Mouse (Mus musculus): ENCODE measurements around the gene Sec63.
A peak's percentile ranks its signal among the peaks of the same experiment; 100 is the strongest.

The Sec63 gene

DNA sequence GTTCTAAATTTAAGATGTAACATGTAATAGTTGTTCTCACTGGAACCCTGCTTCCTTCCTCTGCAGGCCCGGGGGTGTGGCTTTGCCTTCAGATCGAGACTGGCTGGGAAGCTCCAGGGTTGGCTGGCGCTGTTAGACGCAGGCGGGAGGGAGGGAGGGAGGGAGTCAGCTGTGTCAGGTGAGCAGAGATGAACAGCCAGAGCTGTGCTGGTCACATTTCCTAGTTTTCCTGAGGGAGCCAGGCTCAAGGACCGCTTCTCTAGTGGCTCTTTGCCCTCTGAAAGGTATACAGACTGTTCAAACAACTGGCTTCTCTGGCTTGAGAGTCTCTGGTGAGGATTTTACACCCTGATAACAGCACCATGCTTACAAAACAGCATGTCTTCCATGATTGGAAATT lies 69.1 kb downstream of the Sec63 start:
- DNase-seq, result no peak

DNA sequence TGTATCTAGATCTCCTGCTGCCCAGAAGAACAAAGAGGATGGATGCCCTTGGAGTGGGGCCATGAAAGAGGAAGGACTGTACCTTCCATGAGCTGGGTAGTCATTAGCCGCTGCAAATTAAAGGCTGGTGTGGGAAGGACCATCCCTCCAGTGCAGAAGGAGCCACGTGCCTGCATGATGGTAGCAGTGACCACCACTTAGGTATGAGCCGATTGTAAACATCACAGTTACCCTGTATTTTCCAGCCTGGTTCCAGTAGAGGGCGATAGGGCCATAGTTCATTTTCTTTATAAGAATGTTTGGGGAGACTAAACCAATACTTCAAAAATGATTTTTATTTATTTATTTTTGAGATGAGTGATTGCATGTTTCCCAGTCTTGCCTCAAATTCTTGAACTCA lies 71.4 kb downstream of the Sec63 start:
- DNase-seq, result no peak

DNA sequence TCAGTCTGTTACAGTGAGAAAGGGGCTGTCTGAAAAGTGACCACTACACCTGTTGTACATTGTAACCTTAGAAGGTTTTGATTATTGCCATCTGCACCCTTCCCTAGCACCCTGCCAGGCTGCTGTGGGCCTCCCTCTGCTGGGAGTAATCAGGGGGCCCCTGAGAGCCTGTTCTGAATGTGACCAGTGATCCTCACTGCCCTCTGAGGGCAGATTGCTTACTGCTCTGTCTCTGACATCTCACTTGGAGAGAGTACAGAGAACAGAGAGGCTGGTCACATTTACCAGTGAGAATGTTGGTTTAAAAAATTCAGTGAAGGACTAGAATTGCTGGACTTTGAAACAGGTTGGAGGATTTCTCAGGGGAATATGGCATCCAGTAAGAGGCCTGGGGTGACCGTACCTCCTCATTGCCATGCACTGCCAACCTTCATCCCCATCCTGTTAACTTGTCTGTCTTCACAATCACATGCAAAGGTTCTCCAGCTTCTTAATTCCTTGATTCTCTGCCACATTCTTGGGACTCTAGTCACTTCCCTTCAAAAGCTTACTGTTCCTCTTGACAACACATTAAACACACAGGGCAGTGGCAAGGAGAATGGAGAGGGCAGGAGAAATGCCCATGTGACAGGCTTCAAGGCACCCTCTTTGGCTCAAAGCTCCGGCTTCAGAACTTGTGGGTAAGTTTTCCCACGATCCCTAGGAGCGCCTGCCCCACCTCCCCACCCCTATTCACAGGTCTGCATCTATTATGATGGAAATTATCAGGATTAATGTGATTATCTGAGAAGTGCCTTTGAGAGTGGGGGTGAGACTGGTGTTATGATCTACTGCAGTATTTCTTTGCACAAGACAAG lies 72.8 kb downstream of the Sec63 start:
- no peak for DNase-seq

DNA sequence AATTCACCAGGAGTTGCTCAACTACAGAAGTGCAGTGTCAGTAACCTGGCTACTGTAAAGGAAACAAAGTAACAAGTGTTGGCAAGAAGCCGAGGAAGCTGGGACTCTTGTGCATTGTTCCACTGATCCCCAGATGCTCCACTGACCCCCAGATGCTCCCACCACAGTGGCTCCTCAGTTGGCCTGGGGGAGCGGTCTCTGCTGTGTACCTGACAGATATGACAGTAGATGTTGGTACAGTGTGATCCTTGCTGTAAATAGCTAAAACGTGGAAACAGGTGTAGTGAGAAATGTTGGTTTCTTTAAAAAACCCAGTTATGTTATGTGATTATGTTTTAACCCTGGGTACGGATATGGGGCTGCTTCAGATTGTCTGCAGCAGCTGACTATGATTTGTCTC lies 76.8 kb downstream of the Sec63 start:
- DNase-seq, result no peak

DNA sequence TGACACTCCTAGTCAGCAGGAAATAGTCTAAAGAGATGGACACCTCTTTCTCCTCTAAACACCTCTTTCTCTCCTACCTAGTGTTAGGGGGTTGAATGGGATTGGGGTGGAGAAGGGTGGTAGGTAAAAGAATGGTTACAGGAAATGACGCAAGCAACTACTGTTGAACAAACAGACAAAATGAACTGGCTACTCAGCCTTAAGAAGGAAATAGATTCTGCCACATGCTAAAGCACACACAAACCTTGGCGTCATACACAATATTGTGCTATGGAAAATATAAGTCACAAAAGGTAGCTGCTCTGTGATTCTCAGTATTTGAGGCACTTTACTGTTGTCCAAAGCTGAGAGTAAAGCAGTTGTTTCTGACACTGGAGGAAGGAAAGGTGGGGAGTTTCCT lies 77.4 kb downstream of the Sec63 start:
- DNase-seq, result no peak

DNA sequence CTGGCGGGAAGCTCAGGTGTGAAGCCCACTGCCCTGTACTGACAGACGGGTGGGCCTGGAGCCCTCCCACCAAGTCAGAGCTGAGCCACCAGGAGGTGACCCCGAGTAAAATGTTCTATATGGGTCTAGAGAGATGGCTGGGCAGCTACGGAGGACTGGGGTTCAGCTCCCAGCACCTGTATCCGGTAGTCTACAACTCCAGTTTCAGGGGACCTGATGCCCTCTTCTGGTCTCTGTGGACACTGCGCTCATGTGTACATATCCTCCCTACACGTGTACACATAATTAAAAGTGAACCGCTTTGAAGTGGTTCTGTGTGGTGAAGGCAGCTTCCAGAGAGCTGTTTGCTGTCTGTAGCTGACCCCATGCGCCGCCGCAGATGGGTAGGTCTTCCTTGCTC lies 78.7 kb downstream of the Sec63 start:
- no peak for DNase-seq

DNA sequence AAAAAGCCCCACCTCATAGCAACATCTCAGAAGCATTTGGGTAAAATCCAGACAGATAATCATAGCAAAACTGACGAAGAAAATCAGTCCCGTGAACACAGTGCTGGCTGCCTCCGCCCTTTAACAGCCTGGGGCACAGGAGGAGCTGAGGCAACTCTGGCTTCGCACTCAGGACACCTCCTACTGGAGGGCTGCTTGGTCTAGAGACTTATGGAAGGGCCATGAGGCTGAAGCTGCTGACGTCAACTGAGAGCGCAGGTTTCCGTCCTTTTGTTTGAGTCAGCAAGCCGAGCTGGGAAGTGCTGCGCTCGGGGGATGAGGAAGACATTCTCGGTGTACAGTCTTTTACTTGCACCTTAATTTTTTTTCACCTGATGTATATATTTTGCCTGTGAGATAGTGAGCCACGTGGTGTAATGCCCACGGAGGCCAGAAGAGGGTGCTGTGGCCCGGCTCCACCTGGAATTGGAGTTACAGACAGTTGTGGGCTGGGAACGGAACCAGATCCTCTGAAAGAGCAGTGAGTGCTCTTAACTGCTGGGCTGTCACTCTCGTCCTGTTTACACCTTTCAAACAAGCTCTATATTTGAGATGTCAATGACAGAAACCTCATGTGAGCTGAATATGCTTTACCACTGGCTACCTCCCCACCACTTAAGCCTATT lies 80.4 kb downstream of the Sec63 start:
- peak; percentile 70 for DNase-seq

DNA sequence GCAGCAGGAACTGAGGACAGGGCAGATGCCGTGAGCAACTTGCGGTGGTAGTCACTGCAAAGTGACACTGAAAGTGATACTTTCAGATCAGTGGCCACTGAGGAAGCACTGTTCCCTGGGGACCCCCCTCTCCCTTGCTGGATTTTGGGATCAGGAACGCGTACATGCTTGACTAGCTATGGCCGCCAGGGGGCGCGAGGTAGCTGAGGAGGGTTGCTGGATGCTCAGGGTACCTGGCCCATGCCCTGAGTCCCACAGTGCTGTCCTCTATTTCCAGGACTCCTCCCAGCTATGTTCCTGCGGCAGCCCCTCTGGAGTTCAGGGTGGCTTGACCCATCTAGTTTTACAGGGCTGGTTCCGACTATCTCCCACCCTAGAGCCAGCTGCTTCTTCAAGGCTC lies 81.1 kb downstream of the Sec63 start:
- DNase-seq, result peak; percentile 90

DNA sequence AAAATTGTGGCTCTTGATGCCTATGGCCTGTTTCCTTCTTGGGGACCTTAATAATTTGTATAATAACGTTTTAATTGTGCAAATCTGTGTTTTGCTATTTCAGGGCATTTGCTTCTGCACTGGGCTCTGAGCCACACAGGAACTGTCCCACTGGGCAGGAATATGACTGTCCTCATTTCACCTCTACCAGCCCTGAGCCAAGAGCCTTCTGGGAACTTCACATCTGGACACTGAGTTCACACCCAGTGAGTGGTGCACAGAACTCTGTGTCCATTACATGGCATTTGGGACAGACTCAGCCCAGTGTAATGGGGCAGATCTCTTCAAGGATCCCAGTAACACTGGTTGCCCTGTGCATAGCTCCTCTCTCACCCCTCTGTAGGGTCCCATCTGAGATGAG lies 82.1 kb downstream of the Sec63 start:
- DNase-seq, result no peak

DNA sequence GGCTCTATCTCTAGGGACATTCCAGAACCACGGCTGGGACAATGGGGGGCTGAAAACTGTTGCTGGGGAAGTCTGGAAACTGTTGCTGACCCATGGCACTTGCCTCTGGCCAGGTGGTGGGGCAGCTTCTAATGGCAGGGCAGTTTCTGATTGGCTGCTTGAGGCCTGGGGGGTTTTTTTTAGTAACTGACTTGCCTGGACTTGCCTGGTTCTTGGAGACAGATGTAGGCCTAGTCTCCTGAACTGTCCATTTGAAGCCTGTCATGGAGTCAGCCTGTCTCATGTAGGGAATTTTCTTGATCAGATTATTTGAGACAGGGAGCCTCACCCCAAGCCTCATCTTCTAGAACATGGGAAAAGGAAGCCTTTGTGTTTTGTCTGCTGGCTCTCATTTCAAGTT lies 84.2 kb downstream of the Sec63 start:
- DNase-seq, result no peak

DNA sequence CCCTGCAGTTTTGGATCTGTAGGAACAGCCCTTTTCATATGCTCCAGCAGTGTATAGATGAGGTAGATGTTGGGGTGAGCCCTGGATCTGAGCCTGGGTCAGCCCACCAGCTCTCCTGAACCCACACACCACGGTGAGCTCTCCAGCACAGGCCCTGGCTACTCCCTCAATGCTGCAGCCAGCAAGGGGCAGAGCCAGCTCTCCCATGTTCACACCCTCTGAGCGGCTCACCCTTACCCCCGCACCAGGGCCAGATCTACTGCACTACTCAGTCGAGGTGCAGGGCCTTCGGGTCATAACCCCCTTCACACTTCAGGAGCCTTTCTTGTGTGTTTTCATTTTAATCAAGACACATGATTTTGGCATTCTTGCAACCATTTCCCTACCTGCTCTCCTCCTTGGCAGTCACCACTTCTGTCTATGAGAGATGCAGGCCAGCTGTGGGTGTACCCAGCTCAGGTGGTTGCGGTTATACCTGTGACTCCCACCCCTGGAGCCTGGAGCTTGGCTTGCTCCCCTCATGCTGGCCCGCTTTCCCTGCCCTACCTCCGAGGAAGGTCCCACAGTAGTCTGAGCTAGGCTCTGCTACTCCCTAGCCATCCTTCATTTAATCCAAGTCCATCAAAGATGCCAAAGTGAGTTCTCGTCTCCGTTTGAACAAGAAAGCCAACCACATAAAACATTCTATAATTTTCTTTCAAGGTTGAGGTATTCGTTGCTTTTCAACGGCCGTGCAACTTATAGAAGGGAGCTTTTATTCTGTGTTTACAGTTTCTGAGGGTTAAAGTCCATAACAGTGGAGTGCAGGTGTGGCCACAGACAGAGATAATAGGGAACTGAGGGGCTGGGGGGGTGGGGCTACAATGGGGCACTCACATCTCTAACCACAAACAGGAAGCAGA lies 87.1 kb downstream of the Sec63 start:
- peak; percentile 44 for DNase-seq

DNA sequence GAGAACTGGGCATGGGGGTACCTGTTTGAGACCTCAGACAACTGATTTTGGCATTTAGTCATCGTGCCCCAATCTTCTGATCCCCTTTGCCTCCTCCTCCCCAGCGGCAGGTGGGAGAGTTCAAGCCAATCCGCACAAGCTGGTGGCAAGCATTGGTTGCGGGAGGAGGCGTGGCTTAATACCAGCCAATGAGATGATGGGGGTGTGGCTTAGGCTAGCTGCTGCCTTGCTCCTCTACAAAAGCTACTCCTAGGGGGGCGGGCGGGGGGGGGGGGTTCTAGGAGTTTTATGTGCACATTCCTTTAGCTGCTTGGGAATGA lies 87.7 kb downstream of the Sec63 start:
- DNase-seq, result peak; percentile 65

DNA sequence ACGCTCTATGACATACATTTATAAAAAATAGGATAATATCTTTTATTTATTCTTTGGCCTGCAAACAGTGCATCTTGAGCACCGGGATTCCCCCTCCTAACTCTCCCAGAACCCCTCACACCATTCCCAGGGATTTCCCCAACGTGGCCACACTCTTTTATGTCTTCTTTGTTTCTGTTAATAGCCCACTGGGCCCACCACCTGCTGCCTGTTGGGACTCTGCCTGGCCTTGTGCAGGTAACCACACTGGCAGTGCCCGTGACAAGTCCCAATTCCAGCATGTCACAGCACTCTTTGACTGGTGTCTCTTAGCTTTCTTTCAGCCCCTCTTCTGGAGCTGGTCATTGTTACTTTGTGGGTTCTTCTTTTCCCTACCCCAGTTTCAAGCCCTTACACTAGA lies 93.5 kb downstream of the Sec63 start:
- DNase-seq, result no peak

DNA sequence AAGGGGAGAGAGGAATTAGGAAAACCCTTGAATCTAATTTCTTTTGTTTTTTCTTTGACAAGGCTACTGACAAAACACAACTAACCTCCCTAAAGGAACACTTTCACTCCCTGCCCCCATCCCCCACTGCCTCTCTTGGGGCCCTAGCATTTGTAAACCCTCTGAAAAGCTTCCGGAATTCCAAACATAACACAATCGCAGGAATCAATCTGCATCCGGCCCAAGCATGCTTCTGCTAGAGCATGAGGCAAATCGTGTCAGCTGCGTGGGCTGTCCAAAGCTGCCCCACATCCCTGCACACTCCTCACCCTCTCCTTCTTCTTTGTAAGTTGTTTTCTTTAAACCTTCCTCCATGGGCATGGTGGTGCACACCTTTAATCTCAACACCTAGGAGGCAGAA lies 94.0 kb downstream of the Sec63 start:
- no peak for DNase-seq

DNA sequence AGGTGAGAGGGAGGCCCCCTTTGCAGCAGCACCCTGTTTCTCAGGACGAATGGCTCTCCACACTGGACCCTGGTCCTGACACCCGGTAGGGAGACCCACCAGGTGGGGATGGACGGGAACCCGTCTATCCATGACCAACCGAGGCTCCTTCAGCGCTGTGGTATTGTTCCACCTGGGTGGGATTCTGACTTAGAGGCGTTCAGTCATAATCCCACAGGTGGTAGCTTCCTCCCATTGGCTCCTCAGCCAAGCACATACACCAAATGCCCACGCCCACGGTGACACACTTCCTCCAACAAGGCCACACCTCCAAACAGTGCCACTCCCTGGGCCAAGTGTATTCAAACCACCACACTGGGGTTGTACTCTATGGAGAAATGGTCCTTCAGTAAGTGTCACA lies 95.3 kb downstream of the Sec63 start:
- no peak for DNase-seq

DNA sequence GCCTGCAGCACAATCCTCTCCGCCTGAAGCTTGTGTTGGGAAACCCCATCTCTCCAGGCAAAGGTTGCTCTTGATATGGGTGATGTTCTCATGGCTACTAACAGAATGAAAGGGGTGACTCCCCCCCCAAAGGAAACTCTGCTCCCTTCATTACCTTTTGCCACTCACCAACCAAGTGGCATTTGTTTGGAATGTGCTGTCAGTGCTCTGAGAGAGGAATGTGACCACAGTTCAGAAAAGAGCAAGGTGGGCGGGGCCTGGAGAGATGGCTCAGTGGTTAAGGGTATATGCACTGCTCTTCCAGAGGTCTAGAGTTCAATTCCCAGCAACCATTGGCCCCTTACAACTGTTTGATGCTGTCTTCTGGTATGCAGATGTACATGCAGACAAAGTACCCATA lies 95.7 kb downstream of the Sec63 start:
- DNase-seq, result no peak

DNA sequence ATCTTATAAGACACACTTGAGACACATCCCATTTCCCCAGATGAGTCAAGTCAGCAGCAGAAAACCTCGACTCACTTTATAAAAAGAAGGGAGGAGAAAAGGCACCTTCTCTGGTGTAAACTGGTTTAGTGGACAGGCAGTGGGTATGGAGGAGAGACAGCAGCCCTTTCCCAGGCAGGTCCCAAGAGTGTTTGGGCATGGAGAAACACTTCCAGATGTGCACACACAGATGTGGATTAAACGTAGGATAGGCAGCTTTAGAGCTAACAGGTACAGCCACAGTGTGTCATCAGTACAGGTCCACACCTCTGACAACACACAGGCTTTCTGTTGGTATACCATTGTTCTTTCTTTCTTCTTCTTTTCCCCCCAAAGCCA lies 98.5 kb downstream of the Sec63 start:
- DNase-seq, result no peak

DNA sequence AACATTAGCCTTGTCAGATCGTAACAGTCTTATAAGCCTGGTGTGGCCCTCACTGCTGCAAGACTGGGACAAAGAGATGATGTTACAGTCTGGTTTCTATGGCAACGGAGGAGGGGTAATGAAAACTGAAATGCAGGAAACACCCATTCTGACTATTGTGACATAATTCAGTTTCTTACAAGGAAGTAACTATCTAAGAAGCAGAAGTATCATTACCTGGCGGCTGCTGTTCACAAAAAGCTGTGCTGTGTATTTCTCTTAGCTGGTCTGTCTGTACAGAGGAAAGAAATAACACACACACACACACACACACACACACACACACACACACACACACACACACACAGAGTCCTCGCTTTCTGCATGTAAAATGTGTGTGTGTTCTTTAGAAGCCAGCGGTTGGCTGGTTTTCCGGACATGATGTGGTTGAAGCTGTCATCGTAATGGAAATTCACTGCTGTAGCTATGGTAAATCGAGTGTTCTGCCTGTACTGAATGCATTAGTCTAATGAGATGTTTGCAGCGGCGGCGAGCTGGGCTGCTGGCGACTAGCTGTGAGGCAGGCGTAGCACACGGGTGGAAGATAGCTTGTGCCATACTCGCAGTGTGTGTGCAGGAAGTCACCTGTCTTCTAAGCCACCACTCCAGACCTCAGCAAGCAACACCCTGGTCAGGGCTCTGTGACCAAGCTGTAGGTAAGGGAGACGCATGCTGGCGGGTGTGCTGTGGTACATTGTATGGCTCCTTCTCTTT lies 99.0 kb downstream of the Sec63 start, which contains the start of gene Scml4:
Gene Scml4, plus strand, starts transcription at position 212 of the 753 bp plus-strand sequence.
- DNase-seq, result peak; percentile 71

DNA sequence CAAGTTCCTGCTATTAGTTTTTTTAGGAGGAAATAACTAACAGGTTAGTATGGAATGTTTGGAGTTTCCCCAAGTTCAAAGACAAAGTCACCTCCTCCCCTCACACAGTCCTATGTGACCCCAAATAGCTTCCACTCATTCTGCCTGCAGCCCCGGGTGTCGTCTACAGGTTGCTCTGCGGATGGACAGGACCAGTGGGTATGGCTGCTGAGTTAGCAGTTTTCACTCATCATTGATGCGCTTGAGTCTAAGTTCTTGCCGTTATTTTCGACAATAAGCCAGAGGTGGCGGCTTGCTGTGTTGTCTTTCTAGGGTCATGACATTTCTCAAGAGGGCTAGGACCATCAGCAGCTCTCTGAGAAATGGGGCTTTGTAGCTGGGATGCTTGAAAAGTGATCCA lies 100.2 kb downstream of the Sec63 start:
- peak; percentile 47 for DNase-seq

DNA sequence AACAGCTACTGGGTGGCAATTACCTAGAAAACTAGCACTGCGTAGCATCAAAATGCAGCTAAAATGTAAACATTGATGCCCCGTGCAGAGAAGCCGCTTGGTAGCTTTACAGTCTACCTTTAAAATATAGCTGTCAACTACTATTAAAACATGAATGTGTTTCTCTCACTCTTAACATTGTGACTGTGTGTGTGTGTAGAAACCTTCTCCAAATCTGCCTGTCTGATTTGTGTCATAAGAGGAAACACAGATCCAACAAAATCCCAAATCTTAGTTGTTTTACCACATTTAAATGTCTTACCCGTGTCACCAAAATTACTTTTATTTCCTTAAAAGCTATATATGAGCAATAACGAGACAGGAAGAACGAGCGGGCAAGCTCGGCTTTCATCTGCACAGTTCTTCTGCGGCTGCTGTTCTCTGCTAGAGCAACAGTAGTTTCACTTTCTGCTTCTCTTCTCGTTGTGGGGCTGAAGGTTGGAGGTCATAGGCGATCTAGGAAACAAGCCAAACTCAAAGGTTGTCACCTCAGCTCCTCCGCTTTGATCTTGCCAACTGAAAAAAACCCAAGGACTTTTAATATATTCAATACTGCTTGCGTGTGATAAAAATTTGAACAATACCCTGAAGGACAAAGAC lies 100.9 kb downstream of the Sec63 start:
- peak; percentile 69 for DNase-seq

DNA sequence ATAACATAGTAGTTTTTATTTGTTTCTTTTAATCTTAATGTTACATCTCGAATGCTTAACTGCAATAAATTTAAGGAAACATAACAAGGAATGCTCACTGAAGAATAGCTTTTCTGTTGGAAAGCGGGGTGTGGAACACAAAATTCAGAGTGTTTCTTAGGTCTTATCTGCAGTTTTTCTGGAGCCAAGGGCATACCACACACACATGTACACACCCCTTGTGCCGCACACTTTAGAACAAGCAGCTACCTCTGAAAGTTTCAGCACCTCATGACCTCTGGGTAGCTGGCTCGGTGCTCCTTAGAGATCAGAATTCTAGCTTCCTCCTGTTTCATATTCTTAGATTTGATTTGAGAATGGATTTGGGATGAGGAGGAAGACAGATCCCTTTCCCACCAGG lies 101.5 kb downstream of the Sec63 start:
- DNase-seq, result no peak

DNA sequence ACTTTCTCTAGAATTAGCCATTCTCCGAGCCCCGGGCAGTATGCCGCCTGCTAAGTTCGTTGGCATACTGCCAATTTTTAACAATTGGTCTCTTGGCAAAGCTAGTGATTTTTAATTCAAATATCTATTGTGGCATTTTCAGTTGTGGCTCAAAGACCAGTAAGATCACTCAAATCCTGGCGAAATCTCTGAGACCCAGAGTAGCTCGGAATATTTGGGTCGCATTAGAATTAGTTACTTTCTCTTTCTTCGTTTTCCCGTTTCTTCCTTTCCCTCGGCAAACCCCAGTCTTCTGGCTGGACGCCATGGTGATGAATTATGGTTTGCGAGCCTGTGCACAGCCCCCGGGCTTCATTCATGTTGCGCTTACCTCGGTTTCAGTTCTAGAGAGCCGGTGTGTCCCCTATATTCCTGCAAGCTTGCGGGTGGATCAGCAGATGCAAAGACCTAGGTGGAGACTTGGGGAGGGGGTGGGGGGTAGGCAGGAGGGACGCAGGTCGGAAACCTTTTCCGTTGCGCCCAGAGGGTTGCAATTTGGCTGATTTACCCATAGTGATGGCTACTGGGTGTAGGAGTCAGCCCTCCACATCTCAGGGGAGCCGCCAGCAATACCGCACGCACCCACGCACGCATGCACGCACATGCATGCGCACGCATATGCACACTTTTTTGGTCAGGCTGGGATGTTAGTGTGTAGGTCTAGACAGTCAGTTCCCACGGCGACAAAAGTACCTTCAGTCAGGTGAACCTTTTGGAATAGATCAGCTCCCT lies 102.5 kb downstream of the Sec63 start:
- DNase-seq, result peak; percentile 49

Measured in thymus, postnatal 4 days (tissue).